Mouse (Mus musculus): ENCODE results near the gene Myrip.

DNA sequence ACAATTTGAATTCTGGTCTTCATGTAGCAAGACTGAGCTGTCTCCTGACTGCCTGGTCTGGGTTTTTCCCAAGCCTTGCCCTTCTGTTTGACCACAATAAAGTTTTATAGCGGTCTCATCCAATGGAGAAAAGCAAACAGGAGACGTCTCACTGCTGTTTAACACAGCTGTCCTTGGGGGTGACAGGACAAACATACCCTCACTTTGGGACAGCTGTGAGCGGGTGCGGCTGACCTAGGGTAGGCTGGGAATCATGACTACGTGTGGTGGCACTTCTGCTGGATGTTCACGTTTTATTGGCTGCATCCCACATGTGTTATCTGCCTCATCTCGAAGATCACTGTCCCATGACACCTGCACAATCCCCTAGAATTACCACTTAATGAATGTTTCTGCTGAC lies 49.7 kb downstream of the Myrip start:
- no peak for TF ChIP-seq GATA1 (IDR thresholded peaks at IDR 0.05; ENCODE audit: borderline replicate concordance, low read length)
- TF ChIP-seq FLI1 (IDR thresholded peaks at IDR 0.05; ENCODE audit: low read length), result no peak
